Mouse (Mus musculus): ENCODE measurements around the gene Mroh8. TPM values are rescaled to one million over a fixed set of nuclear protein-coding genes. Genes with fewer than 3 reads are reported as not detected.
A peak's percentile ranks its signal among the peaks of the same experiment; 100 is the strongest.
"Not testable (repeated sequence)": the region's sequence is repeated elsewhere in the genome, so short reads cannot be mapped to it uniquely, and the experiment has no call there.

Mroh8 gene
- polyA plus RNA-seq, 1 experiment from 2014 or later, result 0.84 TPM

DNA sequence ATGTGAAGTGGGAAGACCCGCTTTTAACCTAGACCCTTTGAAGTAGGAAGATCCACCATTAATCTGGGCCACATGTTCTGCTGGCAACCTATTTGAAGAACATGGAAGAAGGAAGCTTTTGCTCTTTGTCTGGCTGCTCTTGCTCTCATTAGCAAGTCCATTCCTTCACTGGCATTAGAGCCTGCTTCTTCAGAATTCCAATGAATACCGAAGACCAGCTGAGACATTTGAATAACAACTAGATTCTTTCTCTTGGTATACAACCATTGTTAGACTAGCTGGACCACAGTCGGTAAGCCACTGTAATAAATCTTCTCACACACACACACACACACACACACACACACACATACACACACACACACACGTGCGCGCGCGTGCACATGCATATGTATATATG lies 43.4 kb downstream of the Mroh8 start:
- WGBS, result 92% methylated on average over 8 of the region's 8 CpGs
- Histone ChIP-seq H3K9me3 (no peaks in the 10 kb centered on the region), H3K27ac (no peak overlapping the region), H3K4me3 (replicated peaks) (no peak overlapping the region), H3K4me1 (replicated peaks) (no peaks in the 10 kb centered on the region), H3K27me3 (no peaks in the 10 kb centered on the region), H3K36me3 (no peaks in the 10 kb centered on the region), H3K4me2 (no peak overlapping the region), H3K9ac (replicated peaks) (no peak overlapping the region)
- no peak for ATAC-seq (ENCODE audit: insufficient number of reproducible peaks, insufficient read depth, low FRiP score, low TSS enrichment, low read depth)

- H3K4me1 ChIP-seq (replicated peaks); H3K27ac ChIP-seq; ATAC-seq (ENCODE audit: insufficient number of reproducible peaks, insufficient read depth, low FRiP score, low TSS enrichment, low read depth); H3K4me3 ChIP-seq (replicated peaks); H3K36me3 ChIP-seq; H3K27me3 ChIP-seq; H3K9me3 ChIP-seq; H3K4me2 ChIP-seq; H3K9ac ChIP-seq (replicated peaks): not testable (repeated sequence)
- 82% methylated on average over 3 of the region's 3 CpGs for WGBS
Observed at GRCm38 (mm10) chr2:157221916-157222315, 57.4 kb downstream of the Mroh8 start.

- no peak for ATAC-seq (ENCODE audit: insufficient number of reproducible peaks, insufficient read depth, low FRiP score, low TSS enrichment, low read depth)
- 82% methylated on average over 6 of the region's 6 CpGs for WGBS
- Histone ChIP-seq H3K9ac (replicated peaks) (no peak overlapping the region), H3K27me3 (no peaks in the 10 kb centered on the region), H3K36me3 (no peaks in the 10 kb centered on the region), H3K27ac (no peak overlapping the region), H3K4me3 (replicated peaks) (no peak overlapping the region), H3K4me1 (replicated peaks) (no peaks in the 10 kb centered on the region), H3K9me3 (no peaks in the 10 kb centered on the region), H3K4me2 (no peak overlapping the region)
Observed at GRCm38 (mm10) chr2:157220108-157220507, 59.2 kb downstream of the Mroh8 start.

GRCm38 (mm10) chr2:157211731-157212130 lies 67.6 kb downstream of the Mroh8 start:
- Histone ChIP-seq H3K9me3 (peaks cover 7% of the 10 kb centered on the region; the same call in 1 of the 2 replicates), H3K27ac (no peak overlapping the region), H3K4me3 (replicated peaks) (no peak overlapping the region), H3K36me3 (no peaks in the 10 kb centered on the region), H3K27me3 (no peaks in the 10 kb centered on the region), H3K4me2 (no peak overlapping the region), H3K9ac (replicated peaks) (no peak overlapping the region), H3K4me1 (replicated peaks) (no peaks in the 10 kb centered on the region)
- 95% methylated on average over 7 of the region's 7 CpGs for WGBS
- ATAC-seq (ENCODE audit: insufficient number of reproducible peaks, insufficient read depth, low FRiP score, low TSS enrichment, low read depth), result no peak

GRCm38 (mm10) chr2:157204366-157205218 lies 74.8 kb downstream of the Mroh8 start, which contains the start of gene Rbl1:
Gene Rbl1, minus strand, starts transcription at chr2:157204534.
- Histone ChIP-seq H3K27me3 (no peaks in the 10 kb centered on the region), H3K36me3 (peaks cover 8% of the 10 kb centered on the region), H3K4me3 (replicated peaks) (peak within 1 kb of the TSS; percentile 68), H3K9me3 (peaks cover 7% of the 10 kb centered on the region; the same call in 1 of the 2 replicates), H3K4me1 (replicated peaks) (no peaks in the 10 kb centered on the region), H3K27ac (peak within 1 kb of the TSS; percentile 99), H3K9ac (replicated peaks) (peak within 1 kb of the TSS; percentile 92), H3K4me2 (peak within 1 kb of the TSS; percentile 62)
- 2% methylated on average over 73 of the region's 73 CpGs for WGBS
- peak; percentile 76 for ATAC-seq (ENCODE audit: insufficient number of reproducible peaks, insufficient read depth, low FRiP score, low TSS enrichment, low read depth)

GRCm38 (mm10) chr2:157203459-157204365 lies 75.6 kb downstream of the Mroh8 start:
- peaks cover 7% of the 10 kb centered on the region; the same call in 1 of the 2 replicates for H3K9me3 ChIP-seq
- H3K9ac ChIP-seq (replicated peaks), result peak overlapping the region; percentile 92
- H3K36me3 ChIP-seq, result peaks cover 16% of the 10 kb centered on the region
- H3K4me2 ChIP-seq, result peak overlapping the region; percentile 62
- H3K4me3 ChIP-seq (replicated peaks), result peak overlapping the region; percentile 68
- no peaks in the 10 kb centered on the region for H3K4me1 ChIP-seq (replicated peaks)
- H3K27me3 ChIP-seq, result no peaks in the 10 kb centered on the region
- peak overlapping the region; percentile 99 for H3K27ac ChIP-seq
- peak; percentile 89 for ATAC-seq (ENCODE audit: insufficient number of reproducible peaks, insufficient read depth, low FRiP score, low TSS enrichment, low read depth)
- WGBS, result 2% methylated on average over 48 of the region's 49 CpGs

- H3K4me2 ChIP-seq, result peak overlapping the region; percentile 62
- H3K4me1 ChIP-seq (replicated peaks), result no peaks in the 10 kb centered on the region
- H3K4me3 ChIP-seq (replicated peaks), result no peak overlapping the region
- peaks cover 20% of the 10 kb centered on the region for H3K36me3 ChIP-seq
- no peak overlapping the region for H3K9ac ChIP-seq (replicated peaks)
- peaks cover 7% of the 10 kb centered on the region; the same call in 1 of the 2 replicates for H3K9me3 ChIP-seq
- no peak for ATAC-seq (ENCODE audit: insufficient number of reproducible peaks, insufficient read depth, low FRiP score, low TSS enrichment, low read depth)
- no peak overlapping the region for H3K27ac ChIP-seq
- H3K27me3 ChIP-seq, result no peaks in the 10 kb centered on the region
Observed at GRCm38 (mm10) chr2:157203026-157203425, 76.3 kb downstream of the Mroh8 start.

DNA sequence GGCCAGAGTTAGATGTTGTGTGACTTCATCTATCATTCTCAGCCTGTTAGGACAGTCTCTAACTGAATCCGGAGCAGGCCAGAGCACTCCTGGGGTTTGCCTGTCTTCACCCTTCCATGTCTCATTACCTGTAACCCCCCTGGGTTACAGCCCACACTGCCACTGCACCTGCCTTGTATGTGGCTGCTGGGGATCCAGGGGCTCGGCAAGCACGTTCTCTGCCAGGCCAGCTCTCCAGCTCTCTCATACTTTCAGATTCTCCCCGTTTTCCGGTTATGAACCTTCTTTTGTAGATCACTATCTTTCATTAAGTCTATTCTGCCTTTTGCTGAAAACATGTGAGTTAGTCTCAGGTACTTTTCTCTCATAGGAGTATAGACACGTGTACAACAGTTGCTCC lies 77.0 kb downstream of the Mroh8 start:
- no peak overlapping the region for H3K4me3 ChIP-seq (replicated peaks)
- peaks cover 27% of the 10 kb centered on the region for H3K36me3 ChIP-seq
- 0 out of 2 replicates have a peak overlapping the region, but pooled peaks have one; percentile 40 for H3K9ac ChIP-seq (replicated peaks)
- no peak overlapping the region for H3K27ac ChIP-seq
- WGBS, result 82% methylated on average over 6 of the region's 6 CpGs
- peaks cover 2% of the 10 kb centered on the region; the same call in 1 of the 2 replicates for H3K9me3 ChIP-seq
- H3K4me2 ChIP-seq, result no peak overlapping the region
- ATAC-seq (ENCODE audit: insufficient number of reproducible peaks, insufficient read depth, low FRiP score, low TSS enrichment, low read depth), result no peak
- H3K4me1 ChIP-seq (replicated peaks), result no peaks in the 10 kb centered on the region
- no peaks in the 10 kb centered on the region for H3K27me3 ChIP-seq

GRCm38 (mm10) chr2:157201081-157201830 lies 78.1 kb downstream of the Mroh8 start:
- Histone ChIP-seq H3K9me3 (no peaks in the 10 kb centered on the region), H3K4me3 (replicated peaks) (no peak overlapping the region), H3K36me3 (peaks cover 38% of the 10 kb centered on the region), H3K27ac (no peak overlapping the region), H3K9ac (replicated peaks) (no peak overlapping the region), H3K4me2 (no peak overlapping the region), H3K4me1 (replicated peaks) (no peaks in the 10 kb centered on the region), H3K27me3 (no peaks in the 10 kb centered on the region)
- WGBS, result 89% methylated on average over 6 of the region's 6 CpGs
- no peak for ATAC-seq (ENCODE audit: insufficient number of reproducible peaks, insufficient read depth, low FRiP score, low TSS enrichment, low read depth)

DNA sequence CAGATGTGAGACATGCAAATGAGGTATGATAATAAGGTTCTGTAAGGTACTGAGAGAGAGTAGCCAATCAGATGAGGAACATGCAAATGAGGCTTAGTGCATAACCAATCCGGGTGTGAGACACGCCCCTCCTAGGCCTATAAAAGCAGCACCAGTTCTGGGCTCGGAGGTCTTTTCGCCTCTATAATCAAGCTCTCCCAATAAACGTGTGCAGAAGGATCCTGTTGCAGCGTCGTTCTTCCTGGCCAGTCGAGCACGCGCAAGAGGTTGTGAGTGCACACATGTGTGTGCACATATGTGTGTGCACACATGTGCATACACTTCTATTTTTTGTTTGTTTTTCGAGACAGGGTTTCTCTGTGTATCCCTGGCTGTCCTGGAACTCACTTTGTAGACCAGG lies 80.9 kb downstream of the Mroh8 start:
- H3K4me3 ChIP-seq (replicated peaks); H3K4me2 ChIP-seq; H3K4me1 ChIP-seq (replicated peaks); H3K9ac ChIP-seq (replicated peaks); H3K27me3 ChIP-seq; ATAC-seq (ENCODE audit: insufficient number of reproducible peaks, insufficient read depth, low FRiP score, low TSS enrichment, low read depth); H3K27ac ChIP-seq; H3K9me3 ChIP-seq: not testable (repeated sequence)
- 95% methylated on average over 11 of the region's 11 CpGs for WGBS
- H3K36me3 ChIP-seq, result peaks cover 63% of the 10 kb centered on the region

All from limb, embryonic 12.5 days (tissue).